Mouse (Mus musculus) testis, adult 2 months (tissue): ENCODE data around the gene Hnrnpl. TPM values are rescaled to one million over a fixed set of nuclear protein-coding genes. Genes with fewer than 3 reads are reported as not detected.
A peak's percentile ranks its signal among the peaks of the same experiment; 100 is the strongest.

Source experiments
- H3K27ac ChIP-seq: fragments of 200-500 bp; 2 replicates; pipeline ENCODE4 v1.5.1; 2012; ENCODE audit warnings: low read depth, low read length; ENCODE audit not compliant: control insufficient read depth, insufficient read depth
- H3K27me3 ChIP-seq: fragments of 200-500 bp; 2 replicates; pipeline ENCODE4 v1.6.1; 2012; ENCODE audit warnings: mild to moderate bottlenecking, low read length, moderate library complexity; ENCODE audit not compliant: control insufficient read depth, insufficient read depth
- H3K36me3 ChIP-seq: fragments of 200-500 bp; 2 replicates; pipeline ENCODE4 v1.6.1; 2012; ENCODE audit warnings: mild to moderate bottlenecking, low read length; ENCODE audit not compliant: control insufficient read depth, insufficient read depth
- H3K4me1 ChIP-seq: fragments of 200-500 bp; 2 replicates; pipeline ENCODE4 v1.6.1; 2012; ENCODE audit warnings: low read length; ENCODE audit not compliant: control insufficient read depth, insufficient read depth
- H3K4me3 ChIP-seq: fragments of 200-500 bp; 2 replicates; pipeline ENCODE4 v1.5.1; 2012; ENCODE audit warnings: low read depth, mild to moderate bottlenecking, low read length, moderate library complexity, mixed read lengths; ENCODE audit not compliant: control insufficient read depth
- CTCF ChIP-seq: fragments of 200-500 bp; IDR thresholded peaks from 2 replicates; pipeline ENCODE4 v1.5.1; 2012; ENCODE audit warnings: low read depth, mild to moderate bottlenecking, inconsistent platforms, low read length, moderate library complexity; ENCODE audit not compliant: control insufficient read depth, insufficient read depth, insufficient replicate concordance
- POLR2A ChIP-seq: fragments of 200-500 bp; IDR thresholded peaks from 2 replicates; pipeline ENCODE4 v1.6.1; 2012; ENCODE audit warnings: low read depth, mild to moderate bottlenecking, inconsistent platforms, low read length, moderate library complexity; ENCODE audit not compliant: control insufficient read depth
- polyA plus RNA-seq: library from polyadenylated mRNA; depleted of rRNA; stranded (reverse); fragments of >200 nt; gene quantifications from 2 replicates; pipeline ENCODE4 v1.2.3, GENCODE M21; 2012

Hnrnpl gene
- polyA plus RNA-seq, 1 experiment = 200 TPM

DNA sequence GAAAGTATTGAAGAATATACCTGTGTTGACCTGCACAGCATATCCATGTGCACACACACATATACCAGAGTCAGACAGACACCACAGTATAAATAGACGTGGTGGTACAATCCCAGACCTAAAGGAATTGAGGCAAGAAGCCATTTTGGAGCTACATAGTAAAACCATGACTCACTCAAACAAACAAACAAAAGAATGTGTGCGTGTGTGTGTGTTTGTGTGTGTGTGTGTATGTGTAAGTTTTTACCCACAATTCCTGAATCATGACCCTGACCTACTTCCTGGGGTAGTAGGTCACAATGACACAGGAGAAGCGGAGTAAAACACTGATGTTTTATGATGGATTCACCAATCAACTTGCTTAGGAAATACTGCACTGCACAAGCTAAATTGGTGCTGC is 6.9 kb upstream of the Hnrnpl start:
- H3K4me3 ChIP-seq = no peak overlapping the region
- H3K27ac ChIP-seq = no peak overlapping the region
- no peaks in the 10 kb centered on the region for H3K27me3 ChIP-seq
- TF ChIP-seq CTCF (no peak), POLR2A (no peak)
- H3K4me1 ChIP-seq = peaks cover 12% of the 10 kb centered on the region
- no peaks in the 10 kb centered on the region for H3K36me3 ChIP-seq

DNA sequence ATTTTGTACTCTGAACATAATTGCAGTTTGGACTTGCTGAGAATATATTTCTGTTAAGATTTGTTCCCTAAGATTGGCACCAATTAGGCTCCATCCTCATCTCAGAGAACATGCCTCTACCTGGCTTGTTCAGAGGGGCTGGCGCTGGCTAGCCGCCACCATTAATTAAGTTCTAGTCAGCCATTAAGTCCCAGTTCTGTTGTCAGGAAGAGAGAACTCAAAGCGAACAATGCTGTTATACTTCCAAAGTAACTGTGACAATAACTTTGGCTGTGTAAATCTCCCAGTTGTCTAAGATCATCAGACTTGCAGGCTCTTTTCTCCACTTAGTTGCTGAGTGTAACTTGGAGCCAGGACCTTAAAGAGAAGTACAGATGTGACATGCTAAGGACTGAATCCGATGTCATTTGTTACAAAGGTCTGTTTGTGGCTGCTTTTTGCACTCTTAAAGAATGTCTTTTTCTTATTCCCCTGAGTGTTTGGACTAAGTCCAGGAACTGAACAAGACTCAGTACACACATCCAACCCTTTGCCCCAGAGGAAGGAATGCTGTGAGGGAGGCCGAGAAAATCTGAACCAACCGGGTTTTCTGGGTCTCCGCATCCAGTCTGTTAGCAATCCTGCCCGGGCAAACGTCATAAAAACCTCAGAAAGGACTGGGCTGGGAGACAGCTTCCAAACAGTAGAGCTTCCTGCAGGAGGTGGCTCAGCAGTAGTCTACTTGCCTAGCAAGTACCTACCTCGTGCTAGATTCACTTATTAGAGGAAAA is 6.3 kb upstream of the Hnrnpl start:
- Histone ChIP-seq H3K4me3 (no peak overlapping the region), H3K4me1 (peaks cover 7% of the 10 kb centered on the region), H3K36me3 (no peaks in the 10 kb centered on the region), H3K27me3 (no peaks in the 10 kb centered on the region), H3K27ac (peak overlapping the region; percentile 45; the same call in 1 of the 2 replicates)
- no peak for TF ChIP-seq CTCF
- no peak for TF ChIP-seq POLR2A

DNA sequence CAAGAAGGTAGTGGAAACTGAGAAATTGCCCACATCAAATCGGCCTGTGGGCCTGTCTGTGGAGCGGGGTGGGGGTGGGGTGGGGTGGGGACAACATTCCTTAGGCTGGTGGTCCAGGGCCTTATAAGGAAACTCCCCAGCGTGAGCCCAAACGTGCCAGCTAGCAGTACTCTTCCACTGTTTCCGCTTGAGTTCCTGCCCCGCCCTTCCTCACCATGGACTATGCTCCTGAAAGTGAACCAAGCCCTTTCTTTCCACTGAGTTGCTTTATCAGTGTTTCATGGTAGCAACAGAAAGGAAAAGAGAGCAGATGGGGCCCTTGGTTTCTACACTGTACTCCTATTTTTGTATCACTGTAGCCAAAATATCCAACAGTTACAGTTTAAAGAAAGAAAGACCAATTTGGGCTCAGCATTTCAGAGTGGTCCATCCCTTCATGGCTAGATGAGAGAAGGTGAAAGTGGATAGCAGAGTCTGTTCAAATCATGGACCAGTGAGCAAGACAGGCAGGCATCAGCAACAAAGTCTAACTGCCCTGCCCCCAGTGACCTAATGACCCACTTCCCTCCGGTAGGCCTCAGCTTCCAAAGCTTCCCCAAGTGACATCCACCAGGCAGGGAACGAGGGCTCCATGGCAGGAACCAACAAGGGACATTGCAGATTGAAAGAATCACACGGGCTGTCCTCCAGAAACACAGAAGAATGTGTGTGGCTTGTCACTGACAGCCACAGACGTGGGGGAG is 5.3 kb upstream of the Hnrnpl start:
- H3K4me3 ChIP-seq = no peak overlapping the region
- H3K4me1 ChIP-seq = peaks cover 9% of the 10 kb centered on the region
- no peaks in the 10 kb centered on the region for H3K36me3 ChIP-seq
- no peaks in the 10 kb centered on the region for H3K27me3 ChIP-seq
- TF ChIP-seq POLR2A (no peak), CTCF (no peak)
- H3K27ac ChIP-seq = no peak overlapping the region; the same call in 1 of the 2 replicates

DNA sequence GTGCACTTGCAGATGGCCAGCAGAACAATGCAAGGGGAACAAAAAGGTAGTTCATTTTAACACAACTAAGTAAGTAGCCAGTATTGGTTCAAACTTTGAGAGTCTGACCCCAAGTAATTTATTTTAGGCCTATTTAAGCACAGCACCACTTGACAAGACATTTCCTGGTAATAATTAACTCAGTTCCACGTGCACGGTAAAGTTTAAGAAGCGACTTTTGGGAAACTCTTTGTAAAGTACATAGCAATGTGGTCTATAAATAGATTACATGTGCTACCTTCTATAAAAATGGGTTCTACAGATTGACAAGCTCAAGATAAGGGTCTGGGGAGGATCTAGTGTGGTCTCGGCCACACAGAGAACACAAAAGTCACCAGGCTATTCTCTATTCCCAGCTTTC is 4.6 kb upstream of the Hnrnpl start:
- H3K4me1 ChIP-seq = peaks cover 11% of the 10 kb centered on the region
- no peak overlapping the region for H3K4me3 ChIP-seq
- no peak overlapping the region for H3K27ac ChIP-seq

DNA sequence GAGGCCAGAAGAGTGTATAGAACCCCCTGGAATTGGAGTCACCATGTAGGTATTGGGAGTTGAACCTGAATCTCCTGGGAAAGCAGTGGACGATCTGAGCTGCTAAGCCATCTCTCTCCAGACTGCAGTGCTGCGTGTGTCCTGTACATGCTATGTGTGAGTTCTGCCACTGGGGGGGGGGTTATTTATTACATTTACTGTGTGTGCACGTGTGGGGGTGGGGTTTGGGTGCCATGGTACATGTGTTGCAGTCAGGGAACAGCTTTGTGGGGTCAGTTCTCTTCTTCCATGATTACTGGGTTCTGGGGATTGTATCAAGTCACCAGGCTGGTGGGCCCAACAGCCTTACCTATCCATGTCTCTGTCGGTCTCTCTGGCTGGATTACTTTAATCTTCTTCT is 1.5 kb upstream of the Hnrnpl start:
- Histone ChIP-seq H3K27ac (no peak overlapping the region), H3K27me3 (no peaks in the 10 kb centered on the region), H3K4me1 (peaks cover 17% of the 10 kb centered on the region), H3K4me3 (no peak overlapping the region), H3K36me3 (no peaks in the 10 kb centered on the region)
- TF ChIP-seq POLR2A = no peak

More for the DNA sequence above, 4.6 kb upstream of the Hnrnpl start:
- Histone ChIP-seq H3K27me3 (no peaks in the 10 kb centered on the region), H3K36me3 (no peaks in the 10 kb centered on the region)
- TF ChIP-seq POLR2A (no peak), CTCF (no peak)

DNA sequence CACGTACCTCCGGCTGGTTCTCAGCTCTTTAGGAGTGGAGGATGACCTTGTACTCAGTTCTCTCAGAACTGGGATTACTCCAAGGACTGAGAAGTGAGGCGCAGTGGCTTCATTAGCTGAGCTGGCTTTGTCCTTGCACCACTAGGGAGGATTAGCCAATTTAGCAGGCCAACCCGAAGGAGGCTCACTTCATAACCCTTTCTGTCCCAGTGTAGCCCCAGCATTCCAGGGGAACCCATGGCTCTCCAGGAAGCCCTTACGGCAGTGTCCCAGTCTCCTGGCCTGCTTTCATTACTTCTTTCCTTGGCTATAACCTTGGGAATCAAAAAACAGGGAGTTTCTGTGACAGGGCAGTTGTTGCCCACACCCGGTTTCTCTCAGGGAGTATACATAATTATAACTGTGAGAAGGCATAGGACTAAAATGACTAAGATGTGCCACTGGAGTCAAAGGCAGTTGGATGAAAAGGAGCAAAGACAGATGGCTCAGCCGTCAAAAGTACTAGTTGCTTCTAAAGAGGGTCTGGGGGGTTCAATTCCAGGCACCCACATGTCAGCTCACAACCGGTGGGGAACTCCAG is 610 bp upstream of the Hnrnpl start:
- Histone ChIP-seq H3K27me3 (no peaks in the 10 kb centered on the region), H3K36me3 (peaks cover 2% of the 10 kb centered on the region; the same call in 1 of the 2 replicates), H3K27ac (peak overlapping the region; percentile 98), H3K4me1 (peaks cover 17% of the 10 kb centered on the region), H3K4me3 (peak overlapping the region; percentile 93)
- no peak for TF ChIP-seq CTCF
- no peak for TF ChIP-seq POLR2A

DNA sequence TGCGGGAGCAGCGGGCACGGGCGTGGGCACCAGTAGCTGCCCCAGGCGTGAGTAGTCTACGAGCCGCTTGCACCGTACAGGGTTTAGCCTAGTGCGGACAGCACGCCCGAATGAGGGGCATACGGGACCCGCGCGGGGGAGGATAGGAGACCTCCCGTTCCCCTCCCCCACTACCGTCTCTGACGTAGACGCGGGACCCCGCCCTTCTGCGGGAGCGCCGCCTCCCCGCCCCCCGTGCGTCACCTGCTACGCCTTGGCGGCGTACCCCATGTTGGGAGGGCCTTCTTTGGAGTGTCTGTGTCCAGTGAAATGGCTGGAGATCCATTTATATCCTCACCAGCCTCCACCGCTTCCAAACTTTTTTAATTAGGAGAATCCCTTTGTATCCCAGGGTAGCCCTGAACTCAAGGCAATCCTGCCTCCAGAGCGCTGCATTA is 634 bp downstream of the Hnrnpl start:
- TF ChIP-seq CTCF (no peak), POLR2A (peak; percentile 60)
- Histone ChIP-seq H3K36me3 (peaks cover 5% of the 10 kb centered on the region), H3K4me3 (peak overlapping the region; percentile 93), H3K4me1 (peaks cover 12% of the 10 kb centered on the region), H3K27ac (peak overlapping the region; percentile 95), H3K27me3 (no peaks in the 10 kb centered on the region)
